Mouse (Mus musculus): ENCODE results near the gene Net1. TPM values are rescaled to one million over a fixed set of nuclear protein-coding genes. Genes with fewer than 3 reads are reported as not detected.
"Not testable (repeated sequence)": the region's sequence is repeated elsewhere in the genome, so short reads cannot be mapped to it uniquely, and the experiment has no call there.

Net1 gene
- polyA plus RNA-seq, 1 experiment from 2014 or later = 70.9 TPM

DNA sequence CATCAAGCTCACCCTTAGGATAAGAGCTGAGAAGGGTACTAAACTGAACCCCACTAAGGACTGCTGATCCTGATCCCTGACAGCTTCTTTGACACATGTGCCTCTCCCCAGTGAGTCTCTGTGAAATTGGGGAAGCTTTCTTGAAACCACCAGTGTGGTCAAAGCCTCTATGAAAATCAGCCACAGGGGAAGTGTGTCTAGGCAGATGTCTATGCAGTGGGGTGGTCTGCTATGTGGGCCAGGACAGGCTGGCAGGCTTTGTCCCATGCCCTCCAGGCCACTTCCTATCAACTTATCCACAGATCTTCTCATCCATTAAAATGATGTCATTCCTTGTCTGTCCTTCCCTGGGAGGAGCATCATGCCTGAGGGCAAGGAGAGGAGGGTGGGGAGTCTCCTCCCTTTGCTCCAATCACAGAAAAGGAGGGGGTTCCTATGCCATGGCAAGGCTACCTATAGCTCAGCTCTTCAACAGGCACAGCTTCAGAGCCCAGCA is 80.7 kb downstream of the Net1 start, which contains the start of gene Calm4:
Gene Calm4 (plus strand): TSS at position 446 of the 496 bp plus-strand sequence.
- H3K27ac ChIP-seq (ENCODE audit: low read length); H3K4me2 ChIP-seq (replicated peaks; ENCODE audit: low read depth, low read length); H3K27me3 ChIP-seq (ENCODE audit: control insufficient read depth, insufficient read depth, low read length); H3K4me1 ChIP-seq (ENCODE audit: control insufficient read depth, insufficient read depth, low read length); ATAC-seq (ENCODE audit: insufficient number of reproducible peaks, insufficient read depth, low FRiP score, low read depth); H3K36me3 ChIP-seq (ENCODE audit: control insufficient read depth, insufficient read depth, low read length); H3K9ac ChIP-seq (replicated peaks; ENCODE audit: low read depth, low read length); H3K4me3 ChIP-seq (ENCODE audit: low read depth, low read length); H3K9me3 ChIP-seq (ENCODE audit: control insufficient read depth, low read depth, low read length): not testable (repeated sequence)

DNA sequence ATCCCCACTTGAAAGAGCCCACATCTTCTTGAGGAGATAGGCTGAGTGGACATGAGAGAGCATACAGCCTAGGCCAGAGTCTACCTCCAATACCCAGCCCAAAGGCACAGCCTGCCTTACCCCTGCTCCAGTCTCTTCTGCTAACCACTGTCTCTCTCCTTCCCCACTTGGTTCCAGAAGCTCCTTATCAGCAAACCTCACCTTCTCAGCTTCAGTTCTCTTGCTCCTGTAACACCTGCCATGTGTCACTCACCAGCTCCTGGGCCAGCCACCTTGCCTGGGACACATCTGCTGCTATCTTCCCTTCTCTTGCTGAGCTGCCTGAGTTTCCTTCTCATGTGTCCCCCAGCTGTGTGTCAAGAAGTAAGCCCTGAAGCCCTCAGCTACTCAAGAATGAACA is 84.4 kb downstream of the Net1 start:
- H3K27me3 ChIP-seq (ENCODE audit: control insufficient read depth, insufficient read depth, low read length); H3K4me2 ChIP-seq (replicated peaks; ENCODE audit: low read depth, low read length); H3K36me3 ChIP-seq (ENCODE audit: control insufficient read depth, insufficient read depth, low read length); ATAC-seq (ENCODE audit: insufficient number of reproducible peaks, insufficient read depth, low FRiP score, low read depth); H3K4me1 ChIP-seq (ENCODE audit: control insufficient read depth, insufficient read depth, low read length); H3K27ac ChIP-seq (ENCODE audit: low read length); H3K9me3 ChIP-seq (ENCODE audit: control insufficient read depth, low read depth, low read length); H3K4me3 ChIP-seq (ENCODE audit: low read depth, low read length); H3K9ac ChIP-seq (replicated peaks; ENCODE audit: low read depth, low read length): not testable (repeated sequence)

DNA sequence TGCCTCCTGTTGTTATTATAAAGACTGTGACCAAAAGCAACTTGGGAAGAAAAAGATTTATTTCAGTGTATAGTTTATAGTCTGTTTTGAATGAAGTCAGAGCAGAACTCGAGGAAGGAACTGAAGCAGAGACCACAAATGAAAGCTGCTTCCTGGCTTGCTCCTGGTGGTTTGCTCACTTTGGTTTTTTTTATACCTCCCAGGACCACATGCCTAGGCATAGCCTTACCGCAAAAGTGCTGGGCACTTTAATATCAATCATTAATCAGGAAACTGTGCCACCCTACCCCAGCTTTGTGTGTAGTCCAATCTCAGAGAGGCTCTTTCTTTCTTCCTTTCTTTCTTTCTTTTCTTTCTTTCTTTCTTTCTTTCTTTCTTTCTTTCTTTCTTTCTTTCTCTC is 85.6 kb downstream of the Net1 start:
- no peaks in the 10 kb centered on the region for H3K9me3 ChIP-seq (ENCODE audit: control insufficient read depth, low read depth, low read length)
- no peaks in the 10 kb centered on the region for H3K4me1 ChIP-seq (ENCODE audit: control insufficient read depth, insufficient read depth, low read length)
- H3K4me3 ChIP-seq (ENCODE audit: low read depth, low read length) = no peak overlapping the region
- no peak overlapping the region for H3K9ac ChIP-seq (replicated peaks; ENCODE audit: low read depth, low read length)
- H3K27ac ChIP-seq (ENCODE audit: low read length) = no peak overlapping the region
- no peaks in the 10 kb centered on the region for H3K36me3 ChIP-seq (ENCODE audit: control insufficient read depth, insufficient read depth, low read length)
- no peaks in the 10 kb centered on the region for H3K27me3 ChIP-seq (ENCODE audit: control insufficient read depth, insufficient read depth, low read length)
- no peak for ATAC-seq (ENCODE audit: insufficient number of reproducible peaks, insufficient read depth, low FRiP score, low read depth)
- H3K4me2 ChIP-seq (replicated peaks; ENCODE audit: low read depth, low read length) = no peak overlapping the region
- 42% methylated on average over 2 of the region's 2 CpGs for WGBS

Small RNA genes lying within 50 kb of the gene (microRNA-seq; reads per million reads assigned to microRNA genes)
- gene Gm22460 = not detected

Other genes with a start within 250 kb of the Net1 start
- gene Calml3, start 113.9 kb downstream of the Net1 start, polyA plus RNA-seq (2014; fragmentation: Nextera tagmentation; extraction: Ambion mirVana) = 2.0 and 5.0 TPM in 2 replicates
- not detected in 2 replicates for gene Calm4, start 80.5 kb downstream of the Net1 start, polyA plus RNA-seq (2014; fragmentation: Nextera tagmentation; extraction: Ambion mirVana)
- 0.71 TPM in 1 of 2 replicates, not detected in the other for gene Calm5, start 64.0 kb downstream of the Net1 start, polyA plus RNA-seq (2014; fragmentation: Nextera tagmentation; extraction: Ambion mirVana)
- 0.10 and 0.14 TPM in 2 replicates for gene Tubal3, start 54 bp upstream of the Net1 start, polyA plus RNA-seq (2014; fragmentation: Nextera tagmentation; extraction: Ambion mirVana)
- gene Ucn3, start 27.1 kb upstream of the Net1 start, polyA plus RNA-seq (2014; fragmentation: Nextera tagmentation; extraction: Ambion mirVana) = 0.16 TPM in 1 of 2 replicates, not detected in the other
- 2.0 and 2.9 TPM in 2 replicates for gene Akr1c14, start 130.8 kb upstream of the Net1 start, polyA plus RNA-seq (2014; fragmentation: Nextera tagmentation; extraction: Ambion mirVana)
- gene Akr1c18, start 232.4 kb upstream of the Net1 start, polyA plus RNA-seq (2014; fragmentation: Nextera tagmentation; extraction: Ambion mirVana) = 0.42 and 1.00 TPM in 2 replicates

Measured in stomach, embryonic 14.5 days (tissue).